Mouse (Mus musculus): ENCODE results near the gene Sco1. TPM values are rescaled to one million over a fixed set of nuclear protein-coding genes. Genes with fewer than 3 reads are reported as not detected.

Gene Sco1
- polyA plus RNA-seq (2017; shearing (Covaris generic)): 10 to 100 TPM; 12.7 to 13.7 TPM

DNA sequence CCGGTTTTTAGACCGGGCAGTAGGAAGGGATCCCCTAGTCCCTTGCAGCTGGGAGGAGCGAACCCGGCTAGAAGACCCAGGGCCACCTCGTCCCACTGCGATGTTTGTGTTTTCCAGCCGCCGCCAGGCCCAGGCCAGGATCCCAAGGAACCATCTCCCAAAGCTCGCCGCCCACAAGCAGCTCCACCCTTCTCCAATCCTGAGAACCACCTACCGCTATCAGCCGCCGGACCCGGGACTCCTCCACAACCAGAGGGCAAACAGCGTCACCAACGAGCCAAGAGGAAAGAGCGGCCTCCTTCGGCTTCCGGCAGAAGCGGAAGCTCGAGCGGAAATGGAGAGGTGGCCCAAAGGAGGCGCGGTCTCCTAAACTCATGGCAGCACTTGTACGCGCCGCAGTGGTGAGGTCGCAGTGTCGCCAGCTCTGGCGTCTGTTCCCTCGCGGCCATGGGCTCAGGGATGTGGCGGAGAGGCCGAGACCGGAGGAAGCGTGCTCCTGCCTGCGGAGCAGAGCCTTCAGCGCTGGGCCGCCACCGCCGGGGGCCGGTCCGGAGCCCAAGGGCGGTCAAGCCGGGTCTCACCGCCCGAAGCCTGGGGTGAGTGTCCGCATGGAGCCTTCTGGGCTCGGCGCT lies at the start of gene Sco1, which contains the start of gene Adprm:
Gene Sco1, plus strand, starts transcription at position 350 of the 632 bp plus-strand sequence.
Gene Adprm, minus strand, starts transcription at position 274 of the 632 bp plus-strand sequence.

DNA sequence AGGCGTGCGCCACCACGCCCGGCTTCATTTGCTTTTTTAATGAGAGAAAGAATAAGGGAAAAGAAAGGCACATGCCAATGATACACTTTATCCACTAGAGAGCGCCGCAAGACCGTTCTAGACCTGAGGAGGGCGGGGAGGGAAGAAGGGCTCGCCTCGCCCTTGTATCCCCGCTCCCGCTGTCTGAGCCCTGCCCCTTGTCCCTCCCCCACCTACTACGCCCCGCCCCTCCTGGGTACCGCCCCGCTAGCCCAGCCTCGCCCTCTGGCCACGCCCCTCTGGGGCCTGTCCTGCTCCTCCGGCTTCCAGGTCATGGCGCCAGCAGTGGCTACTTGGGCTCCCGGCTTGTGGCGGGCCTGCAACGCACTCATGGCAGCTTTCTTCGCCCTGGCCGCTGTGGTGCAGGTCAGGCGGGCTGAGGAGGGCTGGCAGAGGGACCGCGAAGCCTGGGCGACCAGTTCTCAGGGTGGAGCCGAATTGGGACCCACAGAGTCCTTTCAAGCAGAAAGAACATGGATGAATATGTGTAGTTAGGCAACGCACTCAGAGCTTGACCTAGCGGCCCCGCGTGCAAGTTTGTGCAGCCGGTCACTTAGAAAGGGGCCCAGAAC lies 27.5 kb upstream of the Sco1 start, which contains the start of gene Tmem220:
Gene Tmem220, plus strand, starts transcription at position 288 of the 611 bp plus-strand sequence.

GRCm38 (mm10) chr11:67078000-67078399 lies 25.5 kb downstream of the Sco1 start, which contains the start of gene Myh3:
TSS of gene Myh3 (plus strand) at chr11:67078300.

Other genes with a start within 250 kb of the Sco1 start
- not detected for gene Pirt, start 140.7 kb upstream of the Sco1 start, polyA plus RNA-seq (2017; shearing (Covaris generic))
- not detected for gene Tmem238l, start 96.0 kb upstream of the Sco1 start, polyA plus RNA-seq (2017; shearing (Covaris generic))
- gene Tmem220, start 27.5 kb upstream of the Sco1 start, polyA plus RNA-seq (2017; shearing (Covaris generic)): 1 to 10 TPM; 1.3 to 1.6 TPM
- 10 to 100 TPM; 60.4 to 67.9 TPM for gene Adprm, start 76 bp upstream of the Sco1 start, polyA plus RNA-seq (2017; shearing (Covaris generic))
- 1 to 10 TPM in 1 of 2 experiments, under 1 TPM in 1; 0.54 to 2.1 TPM for gene Myh3, start 25.6 kb downstream of the Sco1 start, polyA plus RNA-seq (2017; shearing (Covaris generic))
- under 1 TPM; 0.06 to 0.07 TPM for gene Myh2, start 118.4 kb downstream of the Sco1 start, polyA plus RNA-seq (2017; shearing (Covaris generic))
- under 1 TPM in 1 of 2 experiments, not detected in 1; 0.34 TPM for gene Myh1, start 147.4 kb downstream of the Sco1 start, polyA plus RNA-seq (2017; shearing (Covaris generic))
- gene Myh4, start 185.4 kb downstream of the Sco1 start, polyA plus RNA-seq (2017; shearing (Covaris generic)): under 1 TPM; 0.10 to 0.26 TPM
- under 1 TPM in 1 of 2 experiments, not detected in 1; 0.16 TPM for gene Myh8, start 224.5 kb downstream of the Sco1 start, polyA plus RNA-seq (2017; shearing (Covaris generic))